8 mouse cellular contexts compared by ENCODE assay signal in genomic region chr19:46531071-46532030, GRCm38 (mm10). TPM values are rescaled to one million over a fixed set of nuclear protein-coding genes. Genes with fewer than 3 reads are reported as not detected.
DNase-seq lines count a peak whose midpoint lies in the region; ATAC-seq and TF ChIP-seq lines count a peak whose summit lies in the region.

No protein-coding gene starts in this region.

- peaks cover 74% of the 10 kb centered on the region for H3K4me1 ChIP-seq in heart, embryonic 11.5 days (ENCODE audit: control insufficient read depth, insufficient read depth, low read length)
- peaks cover 74% of the 10 kb centered on the region for H3K4me1 ChIP-seq in heart, embryonic 13.5 days
- H3K4me1 ChIP-seq in neural tube, embryonic 13.5 days (replicated peaks), result peaks cover 86% of the 10 kb centered on the region

- POLR2A ChIA-PET in Patski (lab: Charles Lee), result interaction anchor here (0.9 to 16.1 kb wide), 6 partner anchors 12 to 140 kb away, joined by 3 to 388 read pairs (median 4); partner anchors contain the start of gene Trim8

- no peaks in the 10 kb centered on the region for H3K9me3 ChIP-seq in heart, embryonic 11.5 days (replicated peaks; ENCODE audit: control insufficient read depth, low read length)
- no peaks in the 10 kb centered on the region for H3K9me3 ChIP-seq in heart, embryonic 13.5 days
- H3K9me3 ChIP-seq in neural tube, embryonic 13.5 days, result no peaks in the 10 kb centered on the region

- H3K27ac ChIP-seq in heart, embryonic 11.5 days (ENCODE audit: low read depth, low read length), result peak overlapping the region; percentile 96
- peak overlapping the region; percentile 99 for H3K27ac ChIP-seq in heart, embryonic 13.5 days (replicated peaks)
- H3K27ac ChIP-seq in neural tube, embryonic 13.5 days (replicated peaks), result peak overlapping the region; percentile 92

- no peaks in the 10 kb centered on the region for H3K27me3 ChIP-seq in heart, embryonic 11.5 days (ENCODE audit: control insufficient read depth, insufficient read depth, low read length)
- no peaks in the 10 kb centered on the region for H3K27me3 ChIP-seq in Patski
- no peaks in the 10 kb centered on the region for H3K27me3 ChIP-seq in heart, embryonic 13.5 days (replicated peaks)
- H3K27me3 ChIP-seq in neural tube, embryonic 13.5 days, result no peaks in the 10 kb centered on the region

- 7% methylated on average over 16 of the region's 16 CpGs for WGBS in heart, embryonic 11.5 days (ENCODE audit: insufficient replicate concordance)
- WGBS in heart, embryonic 13.5 days, result 8% methylated on average over 16 of the region's 16 CpGs
- 11% methylated on average over 16 of the region's 16 CpGs for WGBS in neural tube, embryonic 13.5 days

- in situ Hi-C loops in Patski (cut with MboI; ENCODE audit: low pct_unique_long_range_greater_than_20kb), result loop anchor here (5.0 kb wide), 1 partner anchor 134 kb away; the partner anchor contains the start of genes Actr1a and Sufu

- peak overlapping the region; percentile 56 for H3K9ac ChIP-seq in heart, embryonic 11.5 days (ENCODE audit: low read depth, low read length)
- H3K9ac ChIP-seq in heart, embryonic 13.5 days, result peak overlapping the region; percentile 80
- H3K9ac ChIP-seq in neural tube, embryonic 13.5 days, result peak overlapping the region; percentile 69

- no peak overlapping the region for H3K4me3 ChIP-seq in heart, embryonic 11.5 days (ENCODE audit: low read depth, low read length)
- peak overlapping the region; percentile 0; the same call in 1 of the 2 replicates for H3K4me3 ChIP-seq in heart, embryonic 13.5 days
- H3K4me3 ChIP-seq in neural tube, embryonic 13.5 days, result no peak overlapping the region

- CTCF ChIA-PET in Patski (lab: Charles Lee), result interaction anchor here (0.9 to 8.9 kb wide), 6 partner anchors 10 to 126 kb away, joined by 3 to 73 read pairs (median 6); partner anchors contain the start of gene Trim8

- peak overlapping the region; percentile 62 for H3K4me2 ChIP-seq in heart, embryonic 11.5 days
- peak overlapping the region; percentile 46 for H3K4me2 ChIP-seq in heart, embryonic 13.5 days
- H3K4me2 ChIP-seq in neural tube, embryonic 13.5 days, result peak overlapping the region; percentile 59

- DNase-seq in heart, adult 8-10 months (ENCODE audit: low spot score), result no peak
- DNase-seq in Patski (ENCODE audit: low read depth, low spot score), result no peak
- peak; percentile 58 to 76 for DNase-seq in kidney, postnatal 4 days
- DNase-seq in ovary, postnatal 36 days (ENCODE audit: low spot score), result no peak

- ATAC-seq in heart, embryonic 11.5 days (replicated peaks; ENCODE audit: insufficient number of reproducible peaks, low FRiP score, low TSS enrichment), result no peak
- ATAC-seq in Patski, result peak; percentile 3
- ATAC-seq in heart, embryonic 13.5 days (ENCODE audit: extremely low read depth, insufficient number of reproducible peaks, low FRiP score, low TSS enrichment), result no peak
- ATAC-seq in neural tube, embryonic 13.5 days (ENCODE audit: low read depth), result no peak
- ATAC-seq in granulocyte monocyte progenitor cell, adult 5-6 weeks (replicated peaks; ENCODE audit: poor library complexity, severe bottlenecking), result no peak

- TF ChIP-seq CTCF in Patski (IDR thresholded peaks at IDR 0.05), result no peak

- no peaks in the 10 kb centered on the region for H3K36me3 ChIP-seq in heart, embryonic 11.5 days (ENCODE audit: control insufficient read depth, insufficient read depth, low read length)
- H3K36me3 ChIP-seq in heart, embryonic 13.5 days, result no peaks in the 10 kb centered on the region
- peaks cover 6% of the 10 kb centered on the region for H3K36me3 ChIP-seq in neural tube, embryonic 13.5 days

RNA-seq across cellular contexts. Expression of gene Trim8, which starts 29.8 kb away (rescaled TPM):
- polyA plus RNA-seq in heart, embryonic 11.5 days (2014; fragmentation: Nextera tagmentation; extraction: Ambion mirVana), result 18.0 and 18.6 TPM in 2 replicates
- total RNA-seq in heart, adult 8-10 months (2022), result 10 to 100 TPM; 31.5 to 38.8 (median 37.6) TPM
- polyA plus RNA-seq in Patski (2021), result 89.9 TPM
- polyA plus RNA-seq in heart, embryonic 13.5 days (2015; fragmentation: Nextera tagmentation; extraction: Ambion mirVana), result 13.2 and 13.9 TPM in 2 replicates
- polyA plus RNA-seq in neural tube, embryonic 13.5 days (2015; fragmentation: Nextera tagmentation; extraction: Ambion mirVana), result 26.5 and 30.4 TPM in 2 replicates
- 10.9 and 13.9 TPM in 2 replicates for total RNA-seq in granulocyte monocyte progenitor cell, adult 5-6 weeks (2014; fragmentation: Nextera tagmentation)
- total RNA-seq in granulocyte monocyte progenitor cell, adult 5-6 weeks (2017), result 12.2 and 13.6 TPM in 2 replicates

RNA-seq across cellular contexts. Expression of gene Arl3, which starts 41.6 kb away (rescaled TPM):
- polyA plus RNA-seq in heart, embryonic 11.5 days (2014; fragmentation: Nextera tagmentation; extraction: Ambion mirVana), result 67.5 and 83.5 TPM in 2 replicates
- total RNA-seq in heart, adult 8-10 months (2022), result 10 to 100 TPM; 31.3 to 56.0 (median 43.5) TPM
- 187 TPM for polyA plus RNA-seq in Patski (2021)
- 82.1 and 97.1 TPM in 2 replicates for polyA plus RNA-seq in heart, embryonic 13.5 days (2015; fragmentation: Nextera tagmentation; extraction: Ambion mirVana)
- polyA plus RNA-seq in neural tube, embryonic 13.5 days (2015; fragmentation: Nextera tagmentation; extraction: Ambion mirVana), result 208 and 217 TPM in 2 replicates
- total RNA-seq in granulocyte monocyte progenitor cell, adult 5-6 weeks (2014; fragmentation: Nextera tagmentation), result 9.9 and 23.4 TPM in 2 replicates
- 13.9 and 14.3 TPM in 2 replicates for total RNA-seq in granulocyte monocyte progenitor cell, adult 5-6 weeks (2017)

RNA-seq across cellular contexts. Expression of gene Sfxn2, which starts 41.8 kb away (rescaled TPM):
- polyA plus RNA-seq in heart, embryonic 11.5 days (2014; fragmentation: Nextera tagmentation; extraction: Ambion mirVana), result 8.1 and 10.5 TPM in 2 replicates
- total RNA-seq in heart, adult 8-10 months (2022), result 1 to 10 TPM; 2.2 to 4.9 (median 2.7) TPM
- polyA plus RNA-seq in Patski (2021), result 9.3 TPM
- 8.1 and 9.1 TPM in 2 replicates for polyA plus RNA-seq in heart, embryonic 13.5 days (2015; fragmentation: Nextera tagmentation; extraction: Ambion mirVana)
- 10.6 and 12.9 TPM in 2 replicates for polyA plus RNA-seq in neural tube, embryonic 13.5 days (2015; fragmentation: Nextera tagmentation; extraction: Ambion mirVana)
- total RNA-seq in granulocyte monocyte progenitor cell, adult 5-6 weeks (2014; fragmentation: Nextera tagmentation), result 11.8 and 16.3 TPM in 2 replicates
- total RNA-seq in granulocyte monocyte progenitor cell, adult 5-6 weeks (2017), result 8.7 and 10.9 TPM in 2 replicates

Comparison
In these comparisons a context has a peak if more than half of its experiments do, and no peak if none do; other contexts are left out.
1. DNase-seq: peak in kidney, postnatal 4 days (2 of 2); none in heart, adult 8-10 months (single experiment), Patski (single experiment) and ovary, postnatal 36 days (single experiment).
2. Peak in every context shown above with its lines, with median percentiles within 50 percentile points of each other: H3K27ac ChIP-seq, H3K4me2 ChIP-seq and H3K9ac ChIP-seq.